Mouse (Mus musculus) neural tube, embryonic 11.5 days (tissue): Measurements from ENCODE around the gene Sav1. TPM values are rescaled to one million over a fixed set of nuclear protein-coding genes. Genes with fewer than 3 reads are reported as not detected.

Experiments
- ATAC-seq: fragments of 200-750 bp; cut with Nextera tagmentation; 2 replicates; pipeline ENCODE4 v1.8.0; 2017; ENCODE audit warnings: moderate number of reproducible peaks, mild to moderate bottlenecking, moderate TSS enrichment, moderate library complexity; ENCODE audit not compliant: insufficient read depth, low FRiP score, low TSS enrichment
- DNase-seq: peaks from one replicate; pipeline ENCODE4 v3.0.0-alpha.2; 2015; ENCODE audit warnings: low spot score
- H3K27ac ChIP-seq: fragments of 300-500 bp; sonication (generic); 2 replicates; pipeline ENCODE4 v1.5.1; 2014; ENCODE audit warnings: low read depth, mild to moderate bottlenecking, low read length
- H3K27me3 ChIP-seq: fragments of 300-500 bp; sonication (generic); 2 replicates; pipeline ENCODE4 v1.6.1; 2014; ENCODE audit warnings: mild to moderate bottlenecking, low read length, mixed read lengths; ENCODE audit not compliant: control insufficient read depth, insufficient read depth
- H3K36me3 ChIP-seq: fragments of 300-500 bp; sonication (generic); 2 replicates; pipeline ENCODE4 v1.6.1; 2014; ENCODE audit warnings: mild to moderate bottlenecking, low read length, moderate library complexity, mixed read lengths; ENCODE audit not compliant: control insufficient read depth, insufficient read depth
- H3K4me1 ChIP-seq: fragments of 300-500 bp; sonication (generic); 2 replicates; pipeline ENCODE4 v1.6.1; 2014; ENCODE audit warnings: low read length, mixed read lengths; ENCODE audit not compliant: control insufficient read depth, insufficient read depth
- H3K4me2 ChIP-seq: fragments of 300-500 bp; sonication (generic); 2 replicates; pipeline ENCODE4 v1.6.1; 2014; ENCODE audit warnings: low read depth, mild to moderate bottlenecking, moderate library complexity
- H3K4me3 ChIP-seq: fragments of 300-500 bp; sonication (generic); 2 replicates; pipeline ENCODE4 v1.5.1; 2014; ENCODE audit warnings: low read depth, low read length
- H3K9ac ChIP-seq: fragments of 300-500 bp; sonication (generic); 2 replicates; pipeline ENCODE4 v1.6.1; 2014; ENCODE audit warnings: mild to moderate bottlenecking, low read length
- H3K9me3 ChIP-seq: fragments of 300-500 bp; sonication (generic); 2 replicates; pipeline ENCODE4 v1.6.1; 2016; ENCODE audit warnings: low read length; ENCODE audit not compliant: control insufficient read depth
- WGBS: fragments of 180-500 bp; shearing (Covaris S2); extraction: QIAGEN DNeasy Blood & Tissue Kit; methylation state at CpG from one replicate; pipeline ENCODE4 v1.1.7; 2014; 5-methylcytosine and 5-hydroxymethylcytosine counted together
- polyA plus RNA-seq: library from polyadenylated mRNA; unstranded; fragments of >200 nt; fragmentation: Nextera tagmentation; extraction: Ambion mirVana; gene quantifications from 2 replicates; pipeline ENCODE4 v1.2.1, GENCODE M21; 2014

The Sav1 gene
- 8.7 and 8.9 TPM in 2 replicates for polyA plus RNA-seq

- Histone ChIP-seq H3K4me2 (peak within 1 kb of the TSS; percentile 63), H3K36me3 (0 out of 2 replicates have a peak, but pooled peaks cover 3% of the 10 kb centered on the region), H3K9ac (peak within 1 kb of the TSS; percentile 86), H3K4me1 (peaks cover 5% of the 10 kb centered on the region; the same call in 1 of the 2 replicates), H3K4me3 (peak within 1 kb of the TSS; percentile 74), H3K27ac (peak within 1 kb of the TSS; percentile 75), H3K9me3 (no peaks in the 10 kb centered on the region), H3K27me3 (no peaks in the 10 kb centered on the region)
- ATAC-seq (peak; percentile 91), DNase-seq (peak; percentile 93)
- 0% methylated on average over 58 of the region's 102 CpGs for WGBS
Measured at GRCm38 (mm10) chr12:69986786-69987497, at the start of gene Sav1. Sav1 (minus strand) TSS chr12:69987002.

GRCm38 (mm10) chr12:70026233-70026632, 39.4 kb upstream of the Sav1 start:
- H3K4me2 ChIP-seq = no peak overlapping the region
- no peaks in the 10 kb centered on the region for H3K9me3 ChIP-seq
- no peaks in the 10 kb centered on the region for H3K4me1 ChIP-seq
- ATAC-seq = no peak
- H3K4me3 ChIP-seq = no peak overlapping the region
- H3K27me3 ChIP-seq = no peaks in the 10 kb centered on the region
- DNase-seq = no peak
- H3K9ac ChIP-seq = no peak overlapping the region
- H3K27ac ChIP-seq = no peak overlapping the region
- peaks cover 8% of the 10 kb centered on the region for H3K36me3 ChIP-seq

GRCm38 (mm10) chr12:70025431-70025830, 38.6 kb upstream of the Sav1 start:
- 94% methylated on average over 6 of the region's 6 CpGs for WGBS
- no peak for ATAC-seq

GRCm38 (mm10) chr12:70023580-70023979, 36.8 kb upstream of the Sav1 start:
- H3K4me1 ChIP-seq = no peaks in the 10 kb centered on the region
- no peaks in the 10 kb centered on the region for H3K9me3 ChIP-seq
- peaks cover 8% of the 10 kb centered on the region for H3K36me3 ChIP-seq
- no peak overlapping the region for H3K9ac ChIP-seq
- 94% methylated on average over 4 of the region's 4 CpGs for WGBS
- no peak for ATAC-seq
- H3K4me3 ChIP-seq = no peak overlapping the region
- no peak for DNase-seq
- H3K27me3 ChIP-seq = no peaks in the 10 kb centered on the region
- no peak overlapping the region for H3K27ac ChIP-seq
- no peak overlapping the region for H3K4me2 ChIP-seq

More at GRCm38 (mm10) chr12:70025431-70025830, 38.6 kb upstream of the Sav1 start:
- no peak for DNase-seq
- Histone ChIP-seq H3K4me2 (no peak overlapping the region), H3K4me3 (no peak overlapping the region), H3K4me1 (no peaks in the 10 kb centered on the region), H3K9me3 (no peaks in the 10 kb centered on the region), H3K9ac (no peak overlapping the region), H3K27ac (no peak overlapping the region), H3K36me3 (peaks cover 8% of the 10 kb centered on the region), H3K27me3 (no peaks in the 10 kb centered on the region)

- DNase-seq = no peak
- H3K27me3 ChIP-seq = no peaks in the 10 kb centered on the region
- no peak overlapping the region for H3K27ac ChIP-seq
- no peak overlapping the region for H3K9ac ChIP-seq
- H3K4me1 ChIP-seq = no peaks in the 10 kb centered on the region
- H3K9me3 ChIP-seq = no peaks in the 10 kb centered on the region
- 87% methylated on average over 4 of the region's 4 CpGs for WGBS
- ATAC-seq = no peak
- no peak overlapping the region for H3K4me3 ChIP-seq
- H3K36me3 ChIP-seq = 0 out of 2 replicates have a peak, but pooled peaks cover 2% of the 10 kb centered on the region
- H3K4me2 ChIP-seq = no peak overlapping the region
Measured at GRCm38 (mm10) chr12:70018153-70018552, 31.4 kb upstream of the Sav1 start.

GRCm38 (mm10) chr12:70015936-70016335, 29.1 kb upstream of the Sav1 start:
- ATAC-seq (no peak), DNase-seq (no peak)
- H3K9ac ChIP-seq = no peak overlapping the region
- no peak overlapping the region for H3K27ac ChIP-seq
- no peak overlapping the region for H3K4me2 ChIP-seq
- 0 out of 2 replicates have a peak, but pooled peaks cover 2% of the 10 kb centered on the region for H3K36me3 ChIP-seq
- no peaks in the 10 kb centered on the region for H3K4me1 ChIP-seq
- H3K4me3 ChIP-seq = no peak overlapping the region
- H3K9me3 ChIP-seq = no peaks in the 10 kb centered on the region; the same call in 1 of the 2 replicates
- WGBS = 81% methylated on average over 4 of the region's 4 CpGs
- no peaks in the 10 kb centered on the region for H3K27me3 ChIP-seq

GRCm38 (mm10) chr12:70011681-70012080, 24.9 kb upstream of the Sav1 start:
- Histone ChIP-seq H3K4me3 (no peak overlapping the region), H3K4me2 (no peak overlapping the region), H3K9me3 (no peaks in the 10 kb centered on the region; the same call in 1 of the 2 replicates), H3K36me3 (0 out of 2 replicates have a peak, but pooled peaks cover 4% of the 10 kb centered on the region), H3K9ac (no peak overlapping the region), H3K27me3 (no peaks in the 10 kb centered on the region), H3K4me1 (no peaks in the 10 kb centered on the region), H3K27ac (no peak overlapping the region)
- DNase-seq (no peak), ATAC-seq (no peak)
- WGBS = 65% methylated on average over 5 of the region's 5 CpGs

GRCm38 (mm10) chr12:70010356-70010755, 23.6 kb upstream of the Sav1 start:
- Histone ChIP-seq H3K9me3 (no peaks in the 10 kb centered on the region; the same call in 1 of the 2 replicates), H3K27ac (no peak overlapping the region), H3K27me3 (no peaks in the 10 kb centered on the region), H3K4me1 (no peaks in the 10 kb centered on the region), H3K4me3 (no peak overlapping the region), H3K4me2 (no peak overlapping the region), H3K36me3 (0 out of 2 replicates have a peak, but pooled peaks cover 4% of the 10 kb centered on the region), H3K9ac (no peak overlapping the region)
- ATAC-seq = no peak
- WGBS = 95% methylated on average over 4 of the region's 4 CpGs
- DNase-seq = no peak

- no peak for ATAC-seq
- no peaks in the 10 kb centered on the region for H3K4me1 ChIP-seq
- H3K4me3 ChIP-seq = no peak overlapping the region
- no peaks in the 10 kb centered on the region for H3K36me3 ChIP-seq
- H3K27me3 ChIP-seq = no peaks in the 10 kb centered on the region
- no peak overlapping the region for H3K9ac ChIP-seq
- no peak for DNase-seq
- no peaks in the 10 kb centered on the region for H3K9me3 ChIP-seq
- no peak overlapping the region for H3K4me2 ChIP-seq
- WGBS = 79% methylated on average over 4 of the region's 4 CpGs
- no peak overlapping the region for H3K27ac ChIP-seq
Measured at GRCm38 (mm10) chr12:70005103-70005502, 18.3 kb upstream of the Sav1 start.
